Mouse (Mus musculus) inflammation-experienced regulatory T-cells (primary cell): Measurements from ENCODE around the gene Nme2. TPM values are rescaled to one million over a fixed set of nuclear protein-coding genes. Genes with fewer than 3 reads are reported as not detected.

Source experiments
- polyA plus RNA-seq, 2 experiments: library from polyadenylated mRNA; unstranded; fragments of 100-300 nt; shearing (Covaris generic); gene quantifications; one replicate each; pipeline ENCODE4 v1.2.1; 2017

Gene Nme2
- polyA plus RNA-seq, result 100 to 1,000 TPM; 102 to 119 TPM

DNA sequence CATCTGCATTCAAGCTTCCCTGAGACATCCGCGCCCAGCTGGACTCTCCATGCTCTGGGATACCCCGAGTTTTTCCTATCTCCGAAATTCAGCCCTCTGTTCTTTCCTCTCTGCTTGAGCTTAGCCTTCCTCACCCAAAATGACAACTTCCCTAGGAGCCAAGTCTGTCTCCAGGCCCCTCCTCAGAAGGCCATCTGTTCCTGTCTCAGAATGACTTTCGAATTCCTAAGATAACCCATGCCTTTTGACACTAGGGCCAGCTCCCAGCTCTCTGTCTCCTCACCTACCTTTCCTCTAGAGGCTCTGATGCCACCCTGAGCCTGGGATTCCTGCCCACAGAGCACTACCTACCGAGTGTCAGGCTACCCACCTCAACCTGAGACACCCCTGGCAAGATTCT, at the start of gene Nme2:
Gene Nme2, minus strand, starts transcription at position 101 of the 400 bp plus-strand sequence.

DNA sequence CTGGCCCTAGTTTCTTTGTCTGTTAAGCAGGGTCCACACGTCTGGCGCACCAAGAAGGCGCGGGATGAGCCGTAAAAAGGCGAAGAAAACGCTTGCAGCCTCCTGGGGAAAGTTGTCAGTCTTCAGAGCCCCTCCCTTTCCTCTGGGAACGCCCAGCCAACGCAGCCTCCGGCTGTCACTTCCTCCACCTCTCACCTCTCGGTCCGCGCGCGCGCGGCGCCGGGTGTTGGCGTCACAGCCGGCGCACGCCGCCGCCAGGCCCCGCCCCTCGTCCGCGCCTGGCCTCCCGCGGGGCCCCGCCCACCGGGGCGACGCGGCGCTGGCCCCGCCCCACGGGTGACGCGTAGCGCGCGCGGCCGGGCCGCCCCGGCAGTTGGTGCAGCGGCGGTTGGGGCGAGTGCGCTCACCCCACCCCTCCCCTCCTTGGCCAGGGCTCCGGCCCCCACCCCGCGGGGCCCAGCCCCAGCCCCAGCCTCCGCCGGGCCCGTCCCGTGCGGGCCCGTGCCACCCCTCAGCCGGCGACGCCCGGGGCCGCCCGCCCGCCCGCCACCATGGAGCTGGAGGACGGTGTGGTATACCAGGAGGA, 39.8 kb upstream of the Nme2 start, which contains the start of gene Spag9:
Gene Spag9, plus strand, starts transcription at position 372 of the 586 bp plus-strand sequence.

DNA sequence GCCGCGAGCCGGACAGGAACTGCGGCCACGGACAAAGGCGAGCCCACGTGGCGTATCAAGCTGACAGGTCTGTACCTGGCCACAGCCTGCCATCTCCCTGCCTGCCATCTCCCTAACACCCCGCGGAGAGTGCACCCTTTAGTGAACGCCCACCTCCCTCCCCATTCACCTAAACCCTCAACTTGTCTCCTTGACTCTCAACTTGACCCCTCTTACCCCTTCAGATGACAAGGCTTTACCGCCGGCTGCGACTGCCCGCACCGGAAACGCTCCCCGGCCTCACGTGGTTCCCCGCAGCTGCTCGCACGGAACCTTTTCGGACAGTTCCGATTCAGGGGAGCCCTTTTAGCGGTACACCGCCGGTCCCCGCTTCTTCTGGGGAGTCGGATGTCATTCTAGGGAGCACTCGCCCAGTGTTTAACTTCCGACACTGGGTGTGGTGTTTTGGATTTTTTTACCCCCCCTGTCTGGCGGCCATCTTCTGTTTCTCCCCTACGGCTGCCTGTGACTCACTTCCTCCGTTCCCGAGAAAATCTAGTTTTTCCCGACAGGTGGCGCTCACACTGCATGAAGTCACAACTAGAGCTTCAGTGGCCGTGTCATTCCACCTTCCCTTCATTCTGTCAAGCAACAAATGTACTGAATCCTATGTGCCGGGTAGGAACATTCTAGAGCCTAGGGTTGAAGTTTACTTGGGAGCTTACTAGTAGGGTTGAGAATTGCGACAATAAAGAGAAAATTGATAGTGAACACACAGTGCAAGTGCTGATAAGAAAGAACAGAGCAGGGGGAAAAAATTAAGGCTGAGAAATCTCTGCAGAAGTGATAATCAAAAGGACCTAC, 12.2 kb upstream of the Nme2 start, which contains the start of the genes Gm20390 and Nme1:
Gene Gm20390, minus strand, starts transcription at position 289 of the 843 bp plus-strand sequence.
Gene Nme1, minus strand, starts transcription at position 517 of the 843 bp plus-strand sequence.

Other genes starting within 250 kb of the Nme2 start
- gene Utp18, start 70.5 kb downstream of the Nme2 start, polyA plus RNA-seq, result 10 to 100 TPM; 50.5 to 66.6 TPM
- 10 to 100 TPM; 25.0 to 29.0 TPM for gene Mbtd1, start 70.4 kb downstream of the Nme2 start, polyA plus RNA-seq
- 100 to 1,000 TPM; 182 to 239 TPM for gene Gm20390, start 12.0 kb upstream of the Nme2 start, polyA plus RNA-seq
- gene Nme1, start 12.3 kb upstream of the Nme2 start, polyA plus RNA-seq, result 100 to 1,000 TPM in 1 of 2 experiments, 10 to 100 TPM in 1; 95.5 to 111 TPM
- 10 to 100 TPM; 41.8 to 54.4 TPM for gene Spag9, start 39.8 kb upstream of the Nme2 start, polyA plus RNA-seq